Mouse (Mus musculus) intestine, embryonic 14.5 days (tissue): ENCODE results near the gene Il15. TPM values are rescaled to one million over a fixed set of nuclear protein-coding genes. Genes with fewer than 3 reads are reported as not detected.

Experiments
- ATAC-seq: fragments of 200-750 bp; cut with Nextera tagmentation; replicated peaks from 2 replicates; pipeline ENCODE4 v1.8.0; 2017; ENCODE audit warnings: low read depth, moderate number of reproducible peaks, moderate TSS enrichment, moderate library complexity; ENCODE audit not compliant: low FRiP score, low TSS enrichment
- DNase-seq: peaks from one replicate; pipeline ENCODE4 v3.0.0-alpha.2; 2018; ENCODE audit warnings: low spot score
- H3K27ac ChIP-seq: fragments of 300-500 bp; sonication (generic); 2 replicates; pipeline ENCODE4 v1.5.1; 2014; ENCODE audit warnings: low read depth, mild to moderate bottlenecking, control low read depth
- H3K27me3 ChIP-seq: fragments of 300-500 bp; sonication (generic); replicated peaks from 2 replicates; pipeline ENCODE4 v1.6.1; 2014; ENCODE audit warnings: low read length, control low read depth; ENCODE audit not compliant: control insufficient read depth, insufficient read depth
- H3K36me3 ChIP-seq: fragments of 300-500 bp; sonication (generic); 2 replicates; pipeline ENCODE4 v1.6.1; 2014; ENCODE audit warnings: low read length, control low read depth; ENCODE audit not compliant: control insufficient read depth, insufficient read depth
- H3K4me1 ChIP-seq: fragments of 300-500 bp; sonication (generic); replicated peaks from 2 replicates; pipeline ENCODE4 v1.6.1; 2014; ENCODE audit warnings: low read length, control low read depth, mixed read lengths; ENCODE audit not compliant: control insufficient read depth, insufficient read depth
- H3K4me2 ChIP-seq: fragments of 300-500 bp; sonication (generic); 2 replicates; pipeline ENCODE4 v1.6.1; 2014; ENCODE audit warnings: low read length
- H3K4me3 ChIP-seq: fragments of 300-500 bp; sonication (generic); 2 replicates; pipeline ENCODE4 v1.5.1; 2014; ENCODE audit warnings: low read depth, low read length, control low read depth, mixed read lengths
- H3K9ac ChIP-seq: fragments of 300-500 bp; sonication (generic); 2 replicates; pipeline ENCODE4 v1.6.1; 2014; ENCODE audit warnings: mild to moderate bottlenecking, low read length
- H3K9me3 ChIP-seq: fragments of 300-500 bp; sonication (generic); 2 replicates; pipeline ENCODE4 v1.6.1; 2016; ENCODE audit warnings: low read length, control low read depth; ENCODE audit not compliant: control insufficient read depth
- WGBS: fragments of 180-500 bp; shearing (Covaris S2); extraction: QIAGEN DNeasy Blood & Tissue Kit; methylation state at CpG from one replicate; pipeline ENCODE4 v1.1.7; 2014; 5-methylcytosine and 5-hydroxymethylcytosine counted together
- polyA plus RNA-seq: library from polyadenylated mRNA; unstranded; fragments of >200 nt; fragmentation: Nextera tagmentation; extraction: Ambion mirVana; gene quantifications from 2 replicates; pipeline ENCODE4 v1.2.1, GENCODE M21; 2014

Gene Il15
- 12.2 and 13.8 TPM in 2 replicates for polyA plus RNA-seq

GRCm38 (mm10) chr8:82402686-82403330 lies at the start of gene Il15:
Gene Il15 (minus strand): TSS chr8:82403222.
- Histone ChIP-seq H3K4me3 (peak within 1 kb of the TSS; percentile 44), H3K4me1 (peaks cover 14% of the 10 kb centered on the region), H3K36me3 (no peaks in the 10 kb centered on the region), H3K27me3 (no peaks in the 10 kb centered on the region), H3K9me3 (no peaks in the 10 kb centered on the region), H3K27ac (peak within 1 kb of the TSS; percentile 63), H3K9ac (peak within 1 kb of the TSS; percentile 37; the same call in 1 of the 2 replicates), H3K4me2 (peak within 1 kb of the TSS; percentile 63)
- DNase-seq (peak; percentile 77), ATAC-seq (peak; percentile 69; the same call in 1 of the 2 replicates)
- 4% methylated on average over 13 of the region's 13 CpGs for WGBS

DNA sequence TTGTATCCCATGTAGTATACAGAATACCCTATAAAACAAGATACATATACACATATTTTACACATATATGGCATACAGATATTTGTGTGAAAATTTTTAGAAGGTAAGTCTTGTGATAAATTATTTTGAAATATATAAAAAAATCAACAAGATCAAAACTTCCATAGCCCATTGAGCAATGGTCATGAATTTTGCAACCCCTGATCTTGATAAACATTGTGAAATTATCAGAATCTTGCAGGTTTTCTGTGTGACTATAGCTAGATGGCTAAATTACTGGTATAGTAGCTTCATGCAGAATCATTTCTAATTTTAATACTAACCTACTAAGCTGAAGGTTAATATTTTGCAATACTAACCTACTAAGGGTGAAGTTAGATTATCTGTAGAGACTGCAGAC lies 41.9 kb upstream of the Il15 start:
- no peaks in the 10 kb centered on the region for H3K9me3 ChIP-seq
- no peaks in the 10 kb centered on the region for H3K4me1 ChIP-seq
- no peak overlapping the region for H3K4me3 ChIP-seq
- no peak overlapping the region for H3K27ac ChIP-seq
- no peaks in the 10 kb centered on the region for H3K36me3 ChIP-seq
- H3K27me3 ChIP-seq, result no peaks in the 10 kb centered on the region
- H3K4me2 ChIP-seq, result no peak overlapping the region
- ATAC-seq, result no peak
- DNase-seq, result no peak
- no peak overlapping the region for H3K9ac ChIP-seq

GRCm38 (mm10) chr8:82416587-82417340 lies 13.7 kb upstream of the Il15 start:
- 69% methylated on average over 5 of the region's 5 CpGs for WGBS
- H3K36me3 ChIP-seq, result no peaks in the 10 kb centered on the region
- no peak overlapping the region for H3K9ac ChIP-seq
- H3K4me2 ChIP-seq, result 0 out of 2 replicates have a peak overlapping the region, but pooled peaks have one; percentile 11
- DNase-seq (peak; percentile 57), ATAC-seq (peak; percentile 85)
- H3K4me1 ChIP-seq, result no peaks in the 10 kb centered on the region
- no peaks in the 10 kb centered on the region for H3K27me3 ChIP-seq
- H3K4me3 ChIP-seq, result no peak overlapping the region
- peak overlapping the region; percentile 27; the same call in 1 of the 2 replicates for H3K27ac ChIP-seq
- H3K9me3 ChIP-seq, result no peaks in the 10 kb centered on the region

DNA sequence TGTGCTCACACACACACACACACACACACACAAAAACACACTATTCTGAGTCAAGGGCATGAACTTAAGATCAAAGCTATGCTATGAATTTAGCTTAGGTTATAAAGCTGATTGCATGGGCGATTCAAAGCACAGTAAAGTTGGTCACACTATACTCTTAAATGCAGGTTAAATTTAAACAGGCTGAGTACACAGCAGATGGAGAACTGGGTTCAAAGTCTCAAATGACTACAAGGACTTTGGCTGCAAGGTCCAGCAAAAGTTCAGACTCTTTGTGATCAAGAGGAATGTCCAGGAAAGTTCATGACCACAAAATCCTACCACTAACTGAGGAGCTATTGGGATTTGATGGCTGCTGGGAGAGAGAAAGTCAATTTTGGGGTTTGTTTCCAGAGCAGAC lies 12.5 kb upstream of the Il15 start:
- no peak overlapping the region for H3K4me2 ChIP-seq
- H3K27ac ChIP-seq, result no peak overlapping the region
- H3K27me3 ChIP-seq, result no peaks in the 10 kb centered on the region
- no peaks in the 10 kb centered on the region for H3K36me3 ChIP-seq
- 49% methylated on average over 1 of the region's 1 CpGs for WGBS
- no peak for DNase-seq
- H3K4me3 ChIP-seq, result no peak overlapping the region
- H3K4me1 ChIP-seq, result no peaks in the 10 kb centered on the region
- H3K9me3 ChIP-seq, result no peaks in the 10 kb centered on the region
- no peak overlapping the region for H3K9ac ChIP-seq
- 0 out of 2 replicates have a peak, but pooled peaks have one; percentile 45 for ATAC-seq

GRCm38 (mm10) chr8:82410135-82410534 lies 7.1 kb upstream of the Il15 start:
- no peaks in the 10 kb centered on the region for H3K36me3 ChIP-seq
- no peak overlapping the region for H3K9ac ChIP-seq
- H3K4me2 ChIP-seq, result no peak overlapping the region
- 76% methylated on average over 3 of the region's 3 CpGs for WGBS
- no peak for ATAC-seq
- H3K4me3 ChIP-seq, result no peak overlapping the region
- H3K4me1 ChIP-seq, result no peaks in the 10 kb centered on the region
- H3K9me3 ChIP-seq, result no peaks in the 10 kb centered on the region
- no peak for DNase-seq
- H3K27ac ChIP-seq, result no peak overlapping the region
- no peaks in the 10 kb centered on the region for H3K27me3 ChIP-seq

DNA sequence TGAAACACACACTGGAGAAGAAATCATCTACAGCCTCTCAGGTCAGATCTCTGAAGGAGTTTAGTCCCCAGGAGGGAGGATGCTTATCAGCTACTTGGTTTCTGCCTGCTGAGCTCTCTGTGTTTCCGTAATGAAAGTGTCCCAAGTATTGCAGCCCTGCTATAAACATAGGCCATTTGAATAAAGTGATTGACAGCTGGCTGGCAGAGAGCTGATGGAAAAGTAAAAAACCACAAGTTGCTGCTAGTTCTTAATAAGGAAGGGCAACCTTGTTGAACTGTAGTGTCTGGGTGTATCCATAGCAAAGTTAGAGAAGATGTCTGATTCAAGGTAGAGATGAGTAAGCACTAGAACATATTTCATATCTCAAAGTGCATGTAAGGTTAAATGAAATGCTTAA lies 4.0 kb upstream of the Il15 start:
- DNase-seq (no peak), ATAC-seq (no peak)
- WGBS, result 69% methylated on average over 1 of the region's 1 CpGs
- no peak overlapping the region for H3K4me2 ChIP-seq
- no peaks in the 10 kb centered on the region for H3K27me3 ChIP-seq
- H3K9ac ChIP-seq, result no peak overlapping the region
- no peak overlapping the region for H3K4me3 ChIP-seq
- no peak overlapping the region for H3K27ac ChIP-seq
- no peaks in the 10 kb centered on the region for H3K36me3 ChIP-seq
- no peaks in the 10 kb centered on the region for H3K9me3 ChIP-seq
- peaks cover 7% of the 10 kb centered on the region for H3K4me1 ChIP-seq

DNA sequence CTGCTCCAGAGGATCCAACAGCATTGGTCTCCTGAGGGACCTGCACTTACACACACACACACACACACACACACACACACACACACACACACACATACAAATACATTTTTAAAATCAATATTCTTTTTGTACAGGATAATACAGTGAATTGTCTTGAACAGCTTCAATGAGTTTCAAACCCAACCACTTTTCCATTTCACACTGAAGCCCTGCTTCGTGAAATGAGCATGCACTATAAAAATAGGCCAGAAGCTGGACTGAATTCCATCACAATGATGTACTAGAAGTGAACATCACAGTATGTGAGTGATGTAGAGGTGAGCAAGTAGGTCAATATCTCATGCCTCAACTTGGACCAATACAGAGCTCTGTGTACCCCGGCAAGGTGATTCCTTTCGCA lies 1.0 kb upstream of the Il15 start:
- 91% methylated on average over 3 of the region's 3 CpGs for WGBS

GRCm38 (mm10) chr8:82402261-82402685 lies 749 bp downstream of the Il15 start:
- peak; percentile 77 for DNase-seq
- H3K36me3 ChIP-seq, result no peaks in the 10 kb centered on the region
- H3K4me1 ChIP-seq, result peaks cover 14% of the 10 kb centered on the region
- no peak overlapping the region; the same call in 1 of the 2 replicates for H3K27ac ChIP-seq
- peak overlapping the region; percentile 63 for H3K4me2 ChIP-seq
- peak; percentile 48 for ATAC-seq
- no peaks in the 10 kb centered on the region for H3K9me3 ChIP-seq
- peak overlapping the region; percentile 37; the same call in 1 of the 2 replicates for H3K9ac ChIP-seq
- peak overlapping the region; percentile 44 for H3K4me3 ChIP-seq
- WGBS, result under 1% methylated on average over 13 of the region's 13 CpGs
- no peaks in the 10 kb centered on the region for H3K27me3 ChIP-seq

More for the DNA sequence above, 1.0 kb upstream of the Il15 start:
- Histone ChIP-seq H3K9ac (no peak overlapping the region), H3K36me3 (no peaks in the 10 kb centered on the region), H3K9me3 (no peaks in the 10 kb centered on the region), H3K4me3 (no peak overlapping the region), H3K4me1 (peaks cover 14% of the 10 kb centered on the region), H3K4me2 (no peak overlapping the region), H3K27ac (no peak overlapping the region), H3K27me3 (no peaks in the 10 kb centered on the region)
- no peak for ATAC-seq
- DNase-seq, result no peak
